Mouse (Mus musculus): ENCODE data around the gene Olfr788.

Olfr788 gene

GRCm38 (mm10) chr10:129470698-129471097 is at the start of gene Olfr788:
Olfr788 (plus strand) TSS chr10:129470998.
- no peak for DNase-seq

GRCm38 (mm10) chr10:129427006-129427405 is 43.8 kb upstream of the Olfr788 start, which contains the start of gene Olfr786:
Olfr786 (plus strand) TSS chr10:129427306.
- no peak for DNase-seq

DNA sequence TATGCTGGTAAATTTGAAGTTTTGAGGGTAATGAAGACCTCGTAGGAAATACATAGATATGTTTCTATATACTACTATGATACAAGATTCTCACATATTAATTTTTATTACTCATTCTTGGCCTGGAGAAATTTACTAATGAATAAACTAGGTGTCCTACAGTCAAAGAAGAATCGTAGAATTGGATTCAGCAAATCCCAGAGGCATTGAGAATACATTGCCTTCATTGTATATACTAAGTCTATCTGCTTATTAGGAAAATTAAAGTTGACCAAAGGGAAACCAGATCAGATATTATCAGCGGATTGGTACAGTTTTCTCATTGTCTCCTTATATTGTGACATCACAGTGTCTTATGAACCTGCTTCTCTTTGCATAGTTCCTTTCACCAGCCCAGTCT is 9.2 kb upstream of the Olfr788 start, which contains the start of gene Olfr787:
Gene Olfr787, plus strand, starts transcription at position 301 of the 400 bp plus-strand sequence.
- DNase-seq = no peak

DNA sequence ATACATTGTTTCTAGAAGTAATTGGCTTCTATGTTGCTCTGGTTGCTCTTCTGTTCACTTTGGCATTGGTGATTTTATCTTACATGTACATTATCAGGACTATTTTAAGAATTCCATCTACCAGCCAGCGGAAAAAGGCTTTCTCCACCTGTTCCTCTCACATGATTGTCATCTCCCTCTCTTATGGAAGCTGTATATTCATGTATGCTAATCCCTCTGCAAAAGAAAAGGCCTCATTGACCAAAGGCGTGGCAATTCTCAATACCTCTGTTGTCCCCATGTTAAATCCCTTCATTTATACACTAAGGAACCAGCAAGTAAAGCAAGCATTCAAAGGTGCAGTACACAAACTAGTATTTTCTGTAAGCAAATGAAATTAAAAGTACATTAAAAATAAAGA is 2.5 kb downstream of the Olfr788 start:
- DNase-seq = no peak

DNA sequence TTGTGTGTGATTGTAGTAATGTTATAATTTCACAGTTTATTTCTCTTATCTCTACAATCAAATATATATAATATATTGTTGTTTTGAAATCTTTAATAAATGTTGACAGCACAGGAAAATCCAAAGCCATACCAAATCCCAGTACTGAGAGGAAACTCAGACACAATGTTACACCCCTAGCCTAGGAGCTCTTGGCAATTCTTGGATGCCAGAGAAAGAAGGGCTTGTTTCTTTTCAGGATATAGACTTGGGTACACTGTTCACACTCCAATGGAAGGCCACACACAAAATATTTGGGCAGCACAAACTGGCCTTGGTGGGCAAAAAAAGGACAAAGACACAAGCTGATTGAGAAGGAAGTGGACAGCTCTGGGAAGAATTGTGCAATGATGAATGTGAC is 2.9 kb downstream of the Olfr788 start:
- DNase-seq = no peak

GRCm38 (mm10) chr10:129484452-129484851 is 13.7 kb downstream of the Olfr788 start, which contains the start of gene Olfr789:
Olfr789 (plus strand) TSS chr10:129484752.
- no peak for DNase-seq

- no peak for DNase-seq
Measured at GRCm38 (mm10) chr10:129490101-129490500, 19.3 kb downstream of the Olfr788 start.

GRCm38 (mm10) chr10:129498192-129498591 is 27.4 kb downstream of the Olfr788 start, which contains the start of gene Olfr790:
Olfr790 (plus strand) TSS chr10:129498492.
- DNase-seq = no peak

GRCm38 (mm10) chr10:129521492-129521891 is 50.7 kb downstream of the Olfr788 start, which contains the start of gene Olfr791:
Olfr791 (plus strand) TSS chr10:129521792.
- no peak for DNase-seq
